Mouse (Mus musculus) erythroblast, embryonic 14.5 days (primary cell): ENCODE data around the gene Dcpp1.

Source experiments
- GATA1 ChIP-seq: IDR thresholded peaks from 2 replicates; pipeline ENCODE4 v1.6.1; 2012; ENCODE audit warnings: low read length, inconsistent platforms, mixed read lengths
- TAL1 ChIP-seq: IDR thresholded peaks from 3 replicates; pipeline ENCODE4 v1.6.1; 2012; ENCODE audit warnings: low read length, inconsistent platforms, mixed read lengths

- TF ChIP-seq TAL1 (no peak), GATA1 (no peak)
Observed at GRCm38 (mm10) chr17:23868513-23868912, 12.2 kb upstream of the Dcpp1 start.
